Mouse (Mus musculus): ENCODE measurements around the gene Rufy1. TPM values are rescaled to one million over a fixed set of nuclear protein-coding genes. Genes with fewer than 3 reads are reported as not detected.
A peak's percentile ranks its signal among the peaks of the same experiment; 100 is the strongest.
"Not testable (repeated sequence)": the region's sequence is repeated elsewhere in the genome, so short reads cannot be mapped to it uniquely, and the experiment has no call there.

Gene Rufy1
- total and polyA plus RNA-seq, 3 experiments: 26.0 to 30.4 (median 27.6) TPM

DNA sequence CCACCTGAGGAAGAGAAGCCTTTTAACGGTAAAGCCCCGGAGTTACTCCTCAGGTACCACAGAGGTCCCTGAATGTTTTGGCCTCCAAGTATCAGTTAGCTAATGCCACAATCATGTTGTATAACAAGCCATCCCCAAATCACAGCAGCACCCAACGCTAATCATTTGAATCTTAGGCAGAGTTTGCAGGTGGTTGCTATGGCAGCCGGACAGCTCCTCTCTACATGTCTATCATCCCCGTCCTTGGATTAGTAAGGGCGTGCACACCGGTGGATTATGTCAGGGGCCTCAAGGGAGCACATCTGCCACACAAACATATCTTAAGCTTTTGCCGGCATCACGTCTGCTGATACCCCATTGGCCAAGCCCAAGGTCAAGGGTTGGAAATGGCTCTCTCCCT, 19.3 kb upstream of the Rufy1 start:
- Histone ChIP-seq H3K27ac (no peak overlapping the region), H3K4me3 (no peak overlapping the region), H3K9ac (ENCODE audit: low read depth, low read length) (no peak overlapping the region), H3K79me2 (replicated peaks; ENCODE audit: control insufficient read depth, insufficient read depth, low read length) (no peaks in the 10 kb centered on the region), H3K4me1 (ENCODE audit: control insufficient read depth, insufficient read depth, low read length) (no peaks in the 10 kb centered on the region), H3K27me3 (ENCODE audit: control insufficient read depth, insufficient read depth, low read length) (no peaks in the 10 kb centered on the region), H3K36me3 (ENCODE audit: control insufficient read depth, insufficient read depth, low read length) (no peaks in the 10 kb centered on the region)
- WGBS: 78% methylated on average over 9 of the region's 9 CpGs
- intact Hi-C loops (cut with DNase I): no loop called here
- TF ChIP-seq EP300 (IDR thresholded peaks at IDR 0.05; ENCODE audit: insufficient read depth, low read depth, low read length) (no peak), CTCF (IDR thresholded peaks at IDR 0.05) (no peak), POLR2A (IDR thresholded peaks at IDR 0.05; ENCODE audit: insufficient read depth, low read depth, low read length) (no peak)
- no peak for DNase-seq

DNA sequence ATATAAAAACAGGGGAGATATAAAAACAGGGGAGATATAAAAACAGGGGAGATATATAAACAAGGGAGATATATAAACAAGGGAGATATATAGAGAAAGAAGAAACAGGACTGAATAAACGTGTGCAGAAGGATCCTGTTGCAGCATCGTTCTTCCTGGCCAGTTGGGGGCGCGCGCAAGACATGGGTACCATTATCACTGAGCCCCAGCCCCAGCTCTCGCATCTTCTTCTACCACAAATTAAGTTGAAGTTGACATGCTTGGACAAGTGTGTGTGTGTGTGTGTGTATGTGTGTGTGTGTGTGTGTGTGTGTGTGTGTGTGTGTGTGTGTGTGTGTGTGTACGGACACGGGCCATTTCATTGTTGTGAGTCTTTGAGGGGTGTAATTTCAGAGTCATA, 17.2 kb upstream of the Rufy1 start:
- intact Hi-C loops (cut with DNase I): not testable (repeated sequence)

DNA sequence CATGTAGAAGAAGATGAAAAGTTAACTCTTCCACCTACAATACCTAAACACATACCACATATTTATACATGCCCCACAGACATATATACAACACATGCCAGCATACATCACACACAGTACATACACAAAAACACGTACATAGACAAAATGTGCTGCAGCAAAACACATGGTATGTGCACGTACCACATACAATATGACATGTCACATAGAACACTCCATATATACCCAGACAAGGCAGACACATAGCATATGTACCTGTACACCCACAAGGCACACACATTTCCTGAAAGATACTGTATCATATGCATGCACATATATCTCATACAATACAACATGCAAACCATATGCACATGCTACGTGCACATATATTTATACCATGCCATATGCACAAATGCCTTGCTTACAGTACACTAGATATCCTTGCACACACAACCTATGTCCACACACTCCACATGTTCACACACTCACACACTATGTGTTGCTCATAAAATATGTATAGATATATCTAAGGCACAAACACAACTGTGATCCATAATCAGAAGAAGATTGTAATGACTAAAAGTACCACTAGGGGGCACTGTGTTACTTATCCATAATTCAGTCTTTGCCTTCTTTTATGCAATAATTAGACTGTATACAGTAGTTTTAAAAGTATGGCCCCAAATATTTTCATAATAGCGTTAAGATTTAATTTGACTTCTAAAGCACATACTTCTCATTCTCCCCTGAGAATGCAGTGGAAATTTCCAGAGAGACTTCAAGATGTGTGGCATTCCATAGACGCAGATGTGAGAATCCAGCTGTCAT, 12.5 kb upstream of the Rufy1 start:
- no peak for DNase-seq
- H3K4me3 ChIP-seq: no peak overlapping the region
- peaks cover 2% of the 10 kb centered on the region; the same call in 1 of the 2 replicates for H3K4me1 ChIP-seq (ENCODE audit: control insufficient read depth, insufficient read depth, low read length)
- 69% methylated on average over 5 of the region's 5 CpGs for WGBS
- no peaks in the 10 kb centered on the region for H3K27me3 ChIP-seq (ENCODE audit: control insufficient read depth, insufficient read depth, low read length)
- TF ChIP-seq POLR2A (IDR thresholded peaks at IDR 0.05; ENCODE audit: insufficient read depth, low read depth, low read length) (no peak), CTCF (IDR thresholded peaks at IDR 0.05) (peak; percentile 95), EP300 (IDR thresholded peaks at IDR 0.05; ENCODE audit: insufficient read depth, low read depth, low read length) (no peak)
- H3K9ac ChIP-seq (ENCODE audit: low read depth, low read length): no peak overlapping the region
- no peaks in the 10 kb centered on the region for H3K79me2 ChIP-seq (replicated peaks; ENCODE audit: control insufficient read depth, insufficient read depth, low read length)
- H3K27ac ChIP-seq: no peak overlapping the region
- H3K36me3 ChIP-seq (ENCODE audit: control insufficient read depth, insufficient read depth, low read length): no peaks in the 10 kb centered on the region
- intact Hi-C loops (cut with DNase I): loop anchor here (1.0 to 5.0 kb wide), 2 partner anchors 119 to 326 kb away; no protein-coding TSS in a partner anchor

More for the DNA sequence above, 17.2 kb upstream of the Rufy1 start:
- H3K36me3 ChIP-seq (ENCODE audit: control insufficient read depth, insufficient read depth, low read length); H3K27ac ChIP-seq; H3K9ac ChIP-seq (ENCODE audit: low read depth, low read length); H3K79me2 ChIP-seq (replicated peaks; ENCODE audit: control insufficient read depth, insufficient read depth, low read length); H3K27me3 ChIP-seq (ENCODE audit: control insufficient read depth, insufficient read depth, low read length); DNase-seq; H3K4me1 ChIP-seq (ENCODE audit: control insufficient read depth, insufficient read depth, low read length); H3K4me3 ChIP-seq: not testable (repeated sequence)
- WGBS: 33% methylated on average over 7 of the region's 8 CpGs

DNA sequence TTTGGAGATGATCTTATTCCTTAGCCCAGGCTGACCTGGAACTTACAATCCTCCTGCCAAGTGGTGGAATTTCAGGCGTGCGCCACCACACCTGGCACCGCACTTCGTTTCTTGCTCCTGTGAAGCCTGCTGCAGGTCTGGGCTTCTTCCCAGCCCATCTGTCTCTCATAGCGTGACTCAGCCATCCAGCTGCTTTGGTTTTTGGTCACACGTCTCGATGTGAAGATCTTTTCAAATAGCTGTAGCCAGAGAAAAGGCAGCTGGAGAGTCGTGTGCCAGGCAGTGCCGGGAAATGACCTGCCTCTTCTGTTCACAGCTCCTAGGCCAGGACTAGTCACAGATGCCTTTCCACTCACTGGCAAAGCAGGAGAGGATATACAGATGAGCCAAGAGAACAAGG, 10.7 kb upstream of the Rufy1 start:
- no peaks in the 10 kb centered on the region for H3K27me3 ChIP-seq (ENCODE audit: control insufficient read depth, insufficient read depth, low read length)
- WGBS: 52% methylated on average over 9 of the region's 9 CpGs
- H3K4me1 ChIP-seq (ENCODE audit: control insufficient read depth, insufficient read depth, low read length): peaks cover 3% of the 10 kb centered on the region; the same call in 1 of the 2 replicates
- TF ChIP-seq POLR2A (IDR thresholded peaks at IDR 0.05; ENCODE audit: insufficient read depth, low read depth, low read length) (no peak), CTCF (IDR thresholded peaks at IDR 0.05) (no peak), EP300 (IDR thresholded peaks at IDR 0.05; ENCODE audit: insufficient read depth, low read depth, low read length) (no peak)
- no peaks in the 10 kb centered on the region for H3K79me2 ChIP-seq (replicated peaks; ENCODE audit: control insufficient read depth, insufficient read depth, low read length)
- H3K27ac ChIP-seq: no peak overlapping the region
- no peak overlapping the region for H3K4me3 ChIP-seq
- H3K36me3 ChIP-seq (ENCODE audit: control insufficient read depth, insufficient read depth, low read length): no peaks in the 10 kb centered on the region
- DNase-seq: peak; percentile 27 to 44
- no peak overlapping the region for H3K9ac ChIP-seq (ENCODE audit: low read depth, low read length)
- intact Hi-C loops (cut with DNase I): loop anchor here (5.0 kb wide), 1 partner anchor 121 kb away; no protein-coding TSS in a partner anchor

DNA sequence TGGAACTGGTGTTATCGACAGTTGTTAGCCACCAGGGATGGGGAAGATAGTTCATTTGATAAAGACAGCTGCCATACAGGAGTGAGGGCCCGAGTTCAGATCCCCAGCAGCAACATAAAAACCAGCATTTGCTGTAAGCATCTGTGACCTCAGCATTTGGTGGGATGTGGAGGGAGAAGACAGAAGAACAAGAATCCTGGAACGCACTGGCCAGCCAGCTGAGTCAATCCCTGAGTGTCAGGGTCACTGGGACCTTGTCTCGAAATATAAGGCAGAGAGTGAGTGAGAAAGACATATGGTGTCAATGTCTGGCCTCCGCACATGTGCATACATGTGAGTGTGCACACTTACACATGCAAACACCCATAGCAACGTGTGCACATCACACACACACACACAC, 9.8 kb upstream of the Rufy1 start:
- Histone ChIP-seq H3K36me3 (ENCODE audit: control insufficient read depth, insufficient read depth, low read length) (no peaks in the 10 kb centered on the region), H3K27me3 (ENCODE audit: control insufficient read depth, insufficient read depth, low read length) (no peaks in the 10 kb centered on the region), H3K79me2 (replicated peaks; ENCODE audit: control insufficient read depth, insufficient read depth, low read length) (no peaks in the 10 kb centered on the region), H3K4me3 (no peak overlapping the region), H3K9ac (ENCODE audit: low read depth, low read length) (no peak overlapping the region), H3K4me1 (ENCODE audit: control insufficient read depth, insufficient read depth, low read length) (peaks cover 3% of the 10 kb centered on the region; the same call in 1 of the 2 replicates), H3K27ac (no peak overlapping the region)
- TF ChIP-seq EP300 (IDR thresholded peaks at IDR 0.05; ENCODE audit: insufficient read depth, low read depth, low read length) (no peak), POLR2A (IDR thresholded peaks at IDR 0.05; ENCODE audit: insufficient read depth, low read depth, low read length) (no peak), CTCF (IDR thresholded peaks at IDR 0.05) (no peak)
- intact Hi-C loops (cut with DNase I): loop anchor here (5.0 kb wide), 1 partner anchor 122 kb away; no protein-coding TSS in a partner anchor
- 83% methylated on average over 6 of the region's 6 CpGs for WGBS
- DNase-seq: no peak

DNA sequence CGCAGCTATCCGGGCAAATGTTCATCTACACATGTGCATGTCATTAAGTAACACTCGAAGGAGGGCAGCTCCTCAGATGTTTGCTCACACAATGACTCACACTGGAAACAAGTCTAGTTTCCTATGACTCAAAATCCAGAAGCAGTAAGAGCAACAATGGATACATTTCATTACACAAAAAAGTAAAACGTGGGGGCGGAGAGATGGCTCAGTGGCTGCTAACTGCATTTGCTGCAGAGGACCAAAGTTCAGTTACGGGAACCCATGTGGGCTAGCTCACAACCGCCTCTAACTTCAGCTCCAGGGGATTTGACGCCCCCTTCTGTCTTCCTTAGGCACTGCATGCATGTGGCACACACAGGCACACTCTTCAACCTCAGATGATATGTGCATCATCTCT, 8.9 kb upstream of the Rufy1 start:
- Histone ChIP-seq H3K4me1 (ENCODE audit: control insufficient read depth, insufficient read depth, low read length) (peaks cover 3% of the 10 kb centered on the region; the same call in 1 of the 2 replicates), H3K27ac (no peak overlapping the region), H3K36me3 (ENCODE audit: control insufficient read depth, insufficient read depth, low read length) (no peaks in the 10 kb centered on the region), H3K27me3 (ENCODE audit: control insufficient read depth, insufficient read depth, low read length) (no peaks in the 10 kb centered on the region), H3K9ac (ENCODE audit: low read depth, low read length) (no peak overlapping the region), H3K79me2 (replicated peaks; ENCODE audit: control insufficient read depth, insufficient read depth, low read length) (no peaks in the 10 kb centered on the region), H3K4me3 (no peak overlapping the region)
- peak in 1 of 2 experiments; percentile 8 for DNase-seq
- WGBS: 35% methylated on average over 8 of the region's 8 CpGs
- intact Hi-C loops (cut with DNase I): loop anchor here (5.0 kb wide), 1 partner anchor 122 kb away; no protein-coding TSS in a partner anchor
- peak; percentile 68 for TF ChIP-seq CTCF (IDR thresholded peaks at IDR 0.05)
- no peak for TF ChIP-seq EP300 (IDR thresholded peaks at IDR 0.05; ENCODE audit: insufficient read depth, low read depth, low read length)
- no peak for TF ChIP-seq POLR2A (IDR thresholded peaks at IDR 0.05; ENCODE audit: insufficient read depth, low read depth, low read length)
